Mouse (Mus musculus): Measurements from ENCODE around the gene Rgs9.

The Rgs9 gene

GRCm38 (mm10) chr11:109175376-109175969 lies 122.5 kb downstream of the Rgs9 start:
- DNase-seq (ENCODE audit: low read depth) = no peak

Measured in c-Kit-positive CD71-negative TER-119-negative erythroid progenitor cells, embryonic 14.5 days (primary cell).